Mouse (Mus musculus) induced T-regulatory cell, adult 2 months (primary cell): ENCODE results near the gene Gm853.

Source experiments
- DNase-seq: peaks from one replicate; pipeline ENCODE4 v3.0.0-alpha.2; 2012; ENCODE audit warnings: low read depth

The Gm853 gene

DNA sequence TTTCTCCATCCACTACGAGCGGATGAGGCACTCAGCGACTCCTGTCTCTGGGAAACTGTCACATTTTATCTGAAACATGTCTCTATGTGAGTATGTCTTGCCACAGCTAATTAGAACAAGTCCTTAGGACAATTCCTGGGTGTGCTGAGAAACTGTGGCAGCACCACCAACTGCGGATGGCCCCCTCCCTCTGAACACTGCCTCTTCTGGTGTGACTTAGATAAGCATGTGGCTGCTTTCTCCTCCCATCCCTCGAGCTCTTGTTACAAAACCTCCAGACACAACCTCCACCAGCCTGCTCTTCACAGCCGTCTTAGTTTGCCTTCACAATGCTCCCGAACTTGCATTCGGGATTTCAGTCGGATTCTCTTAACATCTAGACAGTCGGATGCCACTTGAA is 8.3 kb downstream of the Gm853 start:
- DNase-seq: no peak

GRCm38 (mm10) chr4:130213197-130213596 is 9.0 kb downstream of the Gm853 start:
- DNase-seq: no peak

- no peak for DNase-seq
Observed at GRCm38 (mm10) chr4:130212421-130212820, 9.8 kb downstream of the Gm853 start.

DNA sequence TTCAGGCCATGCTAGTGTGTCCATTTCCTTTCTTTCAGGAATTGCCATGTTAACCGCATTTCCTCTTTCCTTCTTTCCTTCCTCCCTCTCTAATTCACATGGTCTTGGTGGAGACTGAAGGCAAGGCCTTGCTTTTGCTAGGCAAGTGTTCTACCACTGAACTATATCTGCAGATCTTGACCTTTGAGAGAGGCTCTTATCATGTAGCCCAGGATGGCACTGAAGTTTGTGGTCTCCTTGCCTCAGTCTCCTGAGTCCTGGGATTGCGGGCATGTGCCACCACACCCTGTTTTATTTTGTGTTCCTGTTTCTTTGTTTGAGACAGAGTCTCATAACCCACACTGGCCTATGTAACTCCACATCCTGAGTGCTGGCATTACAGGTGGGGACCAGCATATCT is 10.3 kb downstream of the Gm853 start:
- no peak for DNase-seq

GRCm38 (mm10) chr4:130198694-130199670 is 23.2 kb downstream of the Gm853 start:
- peak; percentile 78 for DNase-seq

- no peak for DNase-seq
Observed at GRCm38 (mm10) chr4:130196542-130196941, 25.7 kb downstream of the Gm853 start.

GRCm38 (mm10) chr4:130195924-130196323 is 26.3 kb downstream of the Gm853 start:
- DNase-seq: no peak

GRCm38 (mm10) chr4:130192266-130192665 is 29.9 kb downstream of the Gm853 start:
- DNase-seq: no peak

- no peak for DNase-seq
Observed at GRCm38 (mm10) chr4:130189606-130190005, 32.6 kb downstream of the Gm853 start.

DNA sequence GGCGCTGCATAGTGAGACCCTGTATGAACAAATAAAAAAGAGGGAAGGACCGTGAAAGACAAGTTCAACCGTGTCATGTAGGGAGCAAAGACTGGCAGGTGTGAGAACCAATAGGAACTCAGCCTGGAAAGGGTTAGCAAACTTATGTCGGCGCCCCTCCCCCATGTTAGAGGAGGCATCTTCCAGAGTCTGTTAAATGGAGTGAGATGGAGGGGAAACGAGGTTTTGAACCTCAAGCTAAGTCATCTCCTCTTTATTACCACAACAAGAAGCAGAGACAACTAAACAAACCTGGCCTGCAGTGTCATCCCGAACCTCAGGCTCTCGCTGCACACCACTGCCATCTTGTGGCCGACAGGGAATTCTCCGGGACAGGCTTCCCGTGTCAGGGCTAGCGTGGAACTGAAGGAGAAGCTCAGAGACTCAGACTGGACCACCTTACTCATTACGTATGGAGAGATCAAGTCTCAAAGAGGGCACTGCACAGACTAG is 33.3 kb downstream of the Gm853 start:
- peak; percentile 82 for DNase-seq

GRCm38 (mm10) chr4:130186891-130187290 is 35.3 kb downstream of the Gm853 start:
- no peak for DNase-seq

DNA sequence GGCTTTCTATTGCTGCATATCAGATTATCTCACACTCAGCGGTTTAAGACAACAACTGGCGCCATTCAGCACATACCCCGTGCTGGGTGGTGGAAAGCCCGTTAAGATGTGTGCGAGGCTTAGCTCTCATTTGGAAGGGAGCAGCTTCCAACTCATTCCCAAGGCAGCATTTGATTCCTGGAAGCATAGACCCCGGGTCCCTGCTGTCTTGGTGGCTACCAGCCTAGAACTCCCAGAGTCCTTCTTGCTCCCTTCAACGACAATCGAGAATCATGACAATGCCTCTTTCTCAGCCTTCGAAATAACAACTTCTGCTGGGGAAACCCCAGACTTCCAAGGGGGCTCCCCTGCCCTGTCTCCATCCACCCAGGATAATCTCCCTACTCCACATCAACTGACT is 35.8 kb downstream of the Gm853 start:
- DNase-seq: no peak

DNA sequence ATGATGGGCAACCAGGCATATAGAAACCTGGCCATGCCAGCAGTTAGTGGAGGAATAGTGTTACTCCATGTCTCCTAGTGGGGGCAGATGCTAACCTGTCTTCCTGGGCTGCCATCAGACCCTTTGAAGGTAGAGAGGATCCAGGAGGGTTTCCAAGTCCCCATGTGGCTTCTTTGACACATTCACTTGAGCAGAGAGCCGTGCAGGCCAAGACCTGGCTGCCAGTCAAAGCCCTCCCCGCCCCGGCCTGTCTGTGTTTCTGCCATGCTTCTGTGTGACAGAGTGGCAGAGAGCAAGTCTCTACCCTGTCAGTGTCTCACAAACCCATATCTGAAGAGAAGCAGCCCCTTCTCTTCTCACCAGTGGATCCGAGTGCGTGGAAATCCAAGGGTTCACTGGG is 38.3 kb downstream of the Gm853 start:
- no peak for DNase-seq

- no peak for DNase-seq
Observed at GRCm38 (mm10) chr4:130183023-130183422, 39.2 kb downstream of the Gm853 start.

DNA sequence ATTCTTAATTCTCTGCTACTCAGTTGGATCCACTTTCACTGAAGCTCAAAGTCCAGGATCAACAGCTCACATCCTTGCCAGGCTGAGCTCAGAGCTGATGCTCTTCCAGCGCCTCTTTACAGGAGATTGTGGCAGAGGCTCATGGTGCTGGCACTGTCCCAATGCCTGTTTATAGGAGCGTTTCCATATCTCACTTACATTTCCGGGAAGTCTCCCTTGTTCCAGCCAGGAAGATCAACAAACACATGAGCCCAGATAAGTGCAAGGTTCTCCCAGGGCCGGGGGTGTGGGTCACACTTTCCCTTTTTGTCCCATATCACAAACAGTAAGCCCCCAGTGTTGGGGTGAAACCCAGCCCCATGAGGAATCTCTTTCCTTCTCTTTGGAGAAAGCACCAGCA is 40.3 kb downstream of the Gm853 start:
- no peak for DNase-seq

- DNase-seq: no peak
Observed at GRCm38 (mm10) chr4:130180909-130181602, 41.1 kb downstream of the Gm853 start.

- no peak for DNase-seq
Observed at GRCm38 (mm10) chr4:130179876-130180275, 42.3 kb downstream of the Gm853 start.

DNA sequence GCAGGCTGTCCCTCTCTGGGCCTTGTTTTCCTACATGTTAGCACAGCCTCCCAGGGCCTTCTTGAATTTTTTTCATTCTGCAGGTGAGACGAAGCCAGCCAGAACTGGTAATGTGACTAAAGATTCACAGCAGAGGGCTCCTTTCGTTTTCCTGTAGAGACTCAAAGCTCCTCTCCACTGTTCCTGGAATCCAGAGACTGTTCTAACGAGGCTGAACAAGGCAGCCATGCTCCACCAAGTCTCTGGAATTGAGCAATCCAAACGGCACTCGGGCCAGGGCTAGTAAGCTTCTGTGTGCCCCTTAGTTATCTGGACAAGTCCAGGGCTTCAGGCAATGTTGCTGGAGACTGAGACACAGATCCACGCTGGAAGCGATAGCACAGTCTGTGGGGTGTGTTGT is 44.7 kb downstream of the Gm853 start:
- no peak for DNase-seq

DNA sequence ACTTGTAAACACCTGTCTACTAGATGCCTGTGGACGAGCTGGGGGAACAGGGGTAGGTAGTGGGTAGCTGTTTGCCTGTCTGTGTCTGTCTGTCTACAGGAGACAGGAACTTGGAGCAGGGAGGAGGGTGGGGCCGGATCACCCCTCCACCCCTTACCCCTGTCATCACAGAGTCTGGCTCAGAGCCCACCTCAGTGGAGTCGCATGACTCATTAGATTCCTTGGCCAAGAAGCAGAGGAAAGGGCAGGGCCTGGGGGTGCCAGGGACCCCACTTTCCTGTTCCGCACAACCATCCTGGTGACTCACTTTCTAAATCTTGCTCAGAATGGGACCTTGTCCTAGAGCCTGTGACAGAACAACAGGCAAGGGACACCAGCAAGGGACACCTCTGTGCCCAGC is 45.1 kb downstream of the Gm853 start:
- DNase-seq: no peak

GRCm38 (mm10) chr4:130176156-130176720 is 46.0 kb downstream of the Gm853 start:
- DNase-seq: peak; percentile 33

DNA sequence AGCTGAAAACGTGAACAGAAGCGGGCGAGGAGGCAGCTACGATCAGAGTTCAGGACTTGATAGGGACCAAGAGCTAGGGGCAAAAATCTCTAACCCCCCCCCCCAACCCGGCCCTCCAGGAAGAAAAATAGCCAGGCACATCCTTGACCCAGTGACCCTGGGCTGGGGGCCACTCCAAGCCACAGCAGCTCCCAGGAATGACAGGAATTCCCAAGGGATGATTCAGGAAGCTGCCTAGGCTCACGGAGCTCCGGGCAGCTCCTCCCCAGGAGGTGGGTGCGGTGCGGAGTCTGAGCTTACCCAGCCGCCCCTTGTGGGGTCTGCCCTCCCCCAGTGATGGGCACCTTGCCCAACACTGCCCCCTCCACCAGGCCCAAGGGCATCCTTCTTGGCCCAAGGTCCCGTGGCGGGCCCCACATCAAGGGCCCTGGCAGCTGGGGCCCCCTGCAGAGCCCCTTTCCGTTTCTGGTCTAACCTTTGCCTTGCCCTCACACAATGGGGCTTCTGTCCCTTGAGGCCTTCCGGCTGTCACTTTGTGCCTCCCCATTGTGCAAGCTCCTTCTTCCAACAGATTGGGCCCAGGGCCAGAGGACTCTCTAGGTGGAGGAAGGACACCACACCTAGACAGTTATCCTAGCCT is 47.0 kb downstream of the Gm853 start, which contains the start of gene Tinagl1:
Gene Tinagl1, minus strand, starts transcription at position 51 of the 640 bp plus-strand sequence.
- DNase-seq: no peak
